Mouse (Mus musculus): ENCODE measurements around the gene Kifc5b. TPM values are rescaled to one million over a fixed set of nuclear protein-coding genes. Genes with fewer than 3 reads are reported as not detected.

Gene Kifc5b
- polyA plus RNA-seq, 2 experiments = 4.9 to 23.7 TPM

- Histone ChIP-seq H3K27ac (replicated peaks; ENCODE audit: low read depth, low read length) (no peak overlapping the region), H3K9ac (ENCODE audit: low read depth, low read length, severe bottlenecking) (no peak overlapping the region)
- WGBS = 73% methylated on average over 10 of the region's 12 CpGs
Measured at GRCm38 (mm10) chr17:26970221-26970620, 53.3 kb downstream of the Kifc5b start.

GRCm38 (mm10) chr17:26971247-26971905, 54.5 kb downstream of the Kifc5b start:
- H3K27ac ChIP-seq (replicated peaks; ENCODE audit: low read depth, low read length) = no peak overlapping the region
- no peak for ATAC-seq (ENCODE audit: low FRiP score, low read depth)
- no peak for TF ChIP-seq POLR2A (IDR thresholded peaks at IDR 0.05; ENCODE audit: borderline replicate concordance, extremely low read depth, insufficient read depth, insufficient read length)
- 0 out of 2 replicates have a peak overlapping the region, but pooled peaks have one; percentile 79 for H3K9ac ChIP-seq (ENCODE audit: low read depth, low read length, severe bottlenecking)
- H3K4me1 ChIP-seq (ENCODE audit: control insufficient read depth, insufficient read depth, low read length) = peaks cover 17% of the 10 kb centered on the region
- H3K27me3 ChIP-seq (ENCODE audit: control insufficient read depth, insufficient read depth, low read length) = no peaks in the 10 kb centered on the region
- H3K36me3 ChIP-seq (ENCODE audit: control insufficient read depth, insufficient read depth, low read length) = peaks cover 44% of the 10 kb centered on the region
- peak overlapping the region; percentile 79 for H3K4me2 ChIP-seq (replicated peaks; ENCODE audit: low read depth, low read length, severe bottlenecking)
- no peaks in the 10 kb centered on the region for H3K9me3 ChIP-seq (ENCODE audit: control insufficient read depth, low read length)
- DNase-seq (ENCODE audit: low spot score) = no peak
- WGBS = 54% methylated on average over 8 of the region's 8 CpGs
- H3K4me3 ChIP-seq (replicated peaks; ENCODE audit: low read length) = peak overlapping the region; percentile 85; the same call in 1 of the 2 replicates

More at GRCm38 (mm10) chr17:26970221-26970620, 53.3 kb downstream of the Kifc5b start:
- no peak overlapping the region for H3K4me3 ChIP-seq (replicated peaks; ENCODE audit: low read length)
- H3K4me1 ChIP-seq (ENCODE audit: control insufficient read depth, insufficient read depth, low read length) = peaks cover 17% of the 10 kb centered on the region
- no peaks in the 10 kb centered on the region for H3K9me3 ChIP-seq (ENCODE audit: control insufficient read depth, low read length)
- no peak for TF ChIP-seq POLR2A (IDR thresholded peaks at IDR 0.05; ENCODE audit: borderline replicate concordance, extremely low read depth, insufficient read depth, insufficient read length)
- H3K27me3 ChIP-seq (ENCODE audit: control insufficient read depth, insufficient read depth, low read length) = no peaks in the 10 kb centered on the region
- DNase-seq (ENCODE audit: low spot score) (no peak), ATAC-seq (ENCODE audit: low FRiP score, low read depth) (no peak)
- H3K36me3 ChIP-seq (ENCODE audit: control insufficient read depth, insufficient read depth, low read length) = peaks cover 44% of the 10 kb centered on the region
- no peak overlapping the region for H3K4me2 ChIP-seq (replicated peaks; ENCODE audit: low read depth, low read length, severe bottlenecking)

- no peaks in the 10 kb centered on the region for H3K27me3 ChIP-seq (ENCODE audit: control insufficient read depth, insufficient read depth, low read length)
- H3K36me3 ChIP-seq (ENCODE audit: control insufficient read depth, insufficient read depth, low read length) = peaks cover 44% of the 10 kb centered on the region
- TF ChIP-seq POLR2A (IDR thresholded peaks at IDR 0.05; ENCODE audit: borderline replicate concordance, extremely low read depth, insufficient read depth, insufficient read length) = no peak
- ATAC-seq (ENCODE audit: low FRiP score, low read depth) = no peak
- H3K9me3 ChIP-seq (ENCODE audit: control insufficient read depth, low read length) = no peaks in the 10 kb centered on the region
- peak overlapping the region; percentile 85 for H3K4me3 ChIP-seq (replicated peaks; ENCODE audit: low read length)
- peak overlapping the region; percentile 82 for H3K27ac ChIP-seq (replicated peaks; ENCODE audit: low read depth, low read length)
- DNase-seq (ENCODE audit: low spot score) = no peak
- H3K4me2 ChIP-seq (replicated peaks; ENCODE audit: low read depth, low read length, severe bottlenecking) = peak overlapping the region; percentile 79
- peaks cover 17% of the 10 kb centered on the region for H3K4me1 ChIP-seq (ENCODE audit: control insufficient read depth, insufficient read depth, low read length)
- H3K9ac ChIP-seq (ENCODE audit: low read depth, low read length, severe bottlenecking) = peak overlapping the region; percentile 79
- 4% methylated on average over 3 of the region's 3 CpGs for WGBS
Measured at GRCm38 (mm10) chr17:26972107-26972506, 55.2 kb downstream of the Kifc5b start.

- H3K27me3 ChIP-seq (ENCODE audit: control insufficient read depth, insufficient read depth, low read length) = no peaks in the 10 kb centered on the region
- ATAC-seq (ENCODE audit: low FRiP score, low read depth) (peak; percentile 98), DNase-seq (ENCODE audit: low spot score) (peak; percentile 94)
- no peaks in the 10 kb centered on the region for H3K9me3 ChIP-seq (ENCODE audit: control insufficient read depth, low read length)
- peak; percentile 96 for TF ChIP-seq POLR2A (IDR thresholded peaks at IDR 0.05; ENCODE audit: borderline replicate concordance, extremely low read depth, insufficient read depth, insufficient read length)
- H3K4me1 ChIP-seq (ENCODE audit: control insufficient read depth, insufficient read depth, low read length) = peaks cover 17% of the 10 kb centered on the region
- 2% methylated on average over 72 of the region's 75 CpGs for WGBS
- H3K27ac ChIP-seq (replicated peaks; ENCODE audit: low read depth, low read length) = peak within 1 kb of the TSS; percentile 82
- H3K36me3 ChIP-seq (ENCODE audit: control insufficient read depth, insufficient read depth, low read length) = peaks cover 44% of the 10 kb centered on the region
- H3K4me2 ChIP-seq (replicated peaks; ENCODE audit: low read depth, low read length, severe bottlenecking) = peak within 1 kb of the TSS; percentile 85
- H3K9ac ChIP-seq (ENCODE audit: low read depth, low read length, severe bottlenecking) = peak within 1 kb of the TSS; percentile 79
- H3K4me3 ChIP-seq (replicated peaks; ENCODE audit: low read length) = peak within 1 kb of the TSS; percentile 85
Measured at GRCm38 (mm10) chr17:26972703-26973574, 56.0 kb downstream of the Kifc5b start, which contains the start of gene Zbtb9. Gene Zbtb9, plus strand, starts transcription at chr17:26973167.

- Histone ChIP-seq H3K4me3 (replicated peaks; ENCODE audit: low read length) (no peak overlapping the region), H3K27me3 (ENCODE audit: control insufficient read depth, insufficient read depth, low read length) (no peaks in the 10 kb centered on the region), H3K4me1 (ENCODE audit: control insufficient read depth, insufficient read depth, low read length) (peaks cover 17% of the 10 kb centered on the region), H3K9me3 (ENCODE audit: control insufficient read depth, low read length) (no peaks in the 10 kb centered on the region), H3K4me2 (replicated peaks; ENCODE audit: low read depth, low read length, severe bottlenecking) (no peak overlapping the region), H3K36me3 (ENCODE audit: control insufficient read depth, insufficient read depth, low read length) (peaks cover 52% of the 10 kb centered on the region), H3K9ac (ENCODE audit: low read depth, low read length, severe bottlenecking) (no peak overlapping the region), H3K27ac (replicated peaks; ENCODE audit: low read depth, low read length) (no peak overlapping the region)
- TF ChIP-seq POLR2A (IDR thresholded peaks at IDR 0.05; ENCODE audit: borderline replicate concordance, extremely low read depth, insufficient read depth, insufficient read length) = no peak
- 90% methylated on average over 15 of the region's 15 CpGs for WGBS
- DNase-seq (ENCODE audit: low spot score) (no peak), ATAC-seq (ENCODE audit: low FRiP score, low read depth) (no peak)
Measured at GRCm38 (mm10) chr17:26974547-26974946, 57.7 kb downstream of the Kifc5b start.
